Mouse (Mus musculus) liver, adult 2 months (tissue): ENCODE results near the gene Tgfbr1. TPM values are rescaled to one million over a fixed set of nuclear protein-coding genes. Genes with fewer than 3 reads are reported as not detected.

Source experiments
- DNase-seq: peaks from one replicate; pipeline ENCODE4 v3.0.0-alpha.2; 2011; ENCODE audit warnings: low read depth, low spot score; ENCODE audit errors: extremely low read depth
- H3K27ac ChIP-seq: fragments of 200-500 bp; replicated peaks from 2 replicates; pipeline ENCODE4 v1.5.1; 2012; ENCODE audit warnings: low read depth, mild to moderate bottlenecking, control low read depth, inconsistent platforms, low read length; ENCODE audit not compliant: insufficient read depth
- H3K27me3 ChIP-seq: fragments of 200-500 bp; 2 replicates; pipeline ENCODE4 v1.6.1; 2012; ENCODE audit warnings: mild to moderate bottlenecking, moderate library complexity, low read length, inconsistent platforms; ENCODE audit not compliant: control insufficient read depth, insufficient read depth
- H3K36me3 ChIP-seq: fragments of 200-500 bp; 2 replicates; pipeline ENCODE4 v1.6.1; 2012; ENCODE audit warnings: low read length, inconsistent platforms; ENCODE audit not compliant: control insufficient read depth, insufficient read depth
- H3K4me1 ChIP-seq: fragments of 200-500 bp; 2 replicates; pipeline ENCODE4 v1.6.1; 2011; ENCODE audit warnings: low read length; ENCODE audit not compliant: control insufficient read depth, insufficient read depth
- H3K4me3 ChIP-seq: fragments of 200-500 bp; 2 replicates; pipeline ENCODE4 v1.5.1; 2011; ENCODE audit warnings: low read depth, mild to moderate bottlenecking, control low read depth, low read length, moderate library complexity; ENCODE audit not compliant: insufficient read depth
- H3K79me2 ChIP-seq: fragments of 200-500 bp; 2 replicates; pipeline ENCODE4 v1.6.1; 2012; ENCODE audit warnings: inconsistent platforms, mild to moderate bottlenecking, low read length, moderate library complexity; ENCODE audit not compliant: control insufficient read depth, insufficient read depth
- H3K9ac ChIP-seq: fragments of 200-500 bp; 2 replicates; pipeline ENCODE4 v1.6.1; 2012; ENCODE audit warnings: low read depth, mild to moderate bottlenecking, control low read depth, inconsistent platforms, low read length
- CTCF ChIP-seq: fragments of 200-500 bp; IDR thresholded peaks from 2 replicates; pipeline ENCODE4 v1.5.1; 2011; ENCODE audit warnings: low read depth, low read length, control low read depth
- POLR2A ChIP-seq: fragments of 200-500 bp; IDR thresholded peaks from 2 replicates; pipeline ENCODE4 v1.6.1; 2011; ENCODE audit warnings: low read length, control low read depth; ENCODE audit not compliant: insufficient read depth; ENCODE audit errors: extremely low read depth
- whole genome bisulfite sequencing: fragments of 180-500 bp; shearing (Covaris S2); methylation state at CpG from one replicate; pipeline ENCODE4 v1.1.7; 2018; 5-methylcytosine and 5-hydroxymethylcytosine counted together
- polyA plus RNA-seq: library from polyadenylated mRNA; depleted of rRNA; stranded (reverse); fragments of >200 nt; gene quantifications from 2 replicates; pipeline ENCODE4 v1.2.3, GENCODE M21; 2012
- total RNA-seq: library from RNA; depleted of rRNA; stranded (reverse); fragments of >200 nt; gene quantifications from 2 replicates; pipeline ENCODE4 v1.2.3, GENCODE M21; 2014

Tgfbr1 gene
- total and polyA plus RNA-seq, 2 experiments = 3.9 to 15.4 TPM

DNA sequence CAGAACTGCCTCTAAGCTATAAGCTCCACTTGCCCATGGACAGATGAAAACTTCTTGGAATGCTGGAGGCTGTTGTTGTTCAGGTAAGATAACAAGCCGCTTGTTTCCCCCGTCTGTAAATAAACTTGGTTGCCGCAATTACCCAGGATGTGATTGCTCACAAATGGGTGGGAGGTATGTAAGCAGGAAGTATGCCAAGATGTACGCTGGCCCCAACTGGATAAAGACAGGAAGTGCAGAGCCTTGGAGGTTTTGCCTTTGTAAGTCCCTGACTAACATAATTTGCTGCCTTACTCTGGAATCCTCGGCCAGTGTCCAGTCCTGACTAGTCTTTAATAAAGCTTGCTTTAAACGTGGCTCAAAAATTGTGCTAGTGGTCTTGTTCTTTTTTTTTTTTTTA lies 77.5 kb downstream of the Tgfbr1 start:
- whole genome bisulfite sequencing = 61% methylated on average over 6 of the region's 6 CpGs
- Histone ChIP-seq H3K36me3 (no peaks in the 10 kb centered on the region), H3K4me1 (no peaks in the 10 kb centered on the region), H3K27me3 (no peaks in the 10 kb centered on the region), H3K27ac (no peak overlapping the region), H3K79me2 (no peaks in the 10 kb centered on the region), H3K9ac (no peak overlapping the region), H3K4me3 (no peak overlapping the region)
- no peak for DNase-seq
- TF ChIP-seq CTCF = no peak
- no peak for TF ChIP-seq POLR2A

DNA sequence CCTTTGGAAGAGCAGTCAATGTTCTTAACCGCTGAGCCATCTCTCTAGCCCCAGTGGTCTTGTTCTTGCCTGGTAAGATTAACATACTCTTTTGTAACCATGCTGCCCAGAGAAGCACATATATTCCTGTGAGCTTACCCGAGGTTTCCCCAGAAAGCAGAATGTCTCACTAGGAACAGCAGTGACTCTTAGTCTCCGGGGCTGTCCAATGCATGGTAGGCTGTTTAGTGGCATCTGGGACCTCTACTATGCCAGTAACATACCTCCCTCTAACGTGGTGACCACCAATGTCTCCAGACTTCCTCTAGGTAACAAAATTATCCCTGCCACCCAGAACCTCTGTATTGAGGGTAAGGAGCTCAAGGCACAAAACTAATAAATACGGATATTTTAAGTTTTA lies 78.1 kb downstream of the Tgfbr1 start:
- Histone ChIP-seq H3K27ac (no peak overlapping the region), H3K36me3 (no peaks in the 10 kb centered on the region), H3K4me1 (no peaks in the 10 kb centered on the region), H3K27me3 (no peaks in the 10 kb centered on the region), H3K79me2 (no peaks in the 10 kb centered on the region), H3K9ac (no peak overlapping the region), H3K4me3 (no peak overlapping the region)
- no peak for DNase-seq
- TF ChIP-seq CTCF (no peak), POLR2A (no peak)
- WGBS = 88% methylated on average over 5 of the region's 5 CpGs

DNA sequence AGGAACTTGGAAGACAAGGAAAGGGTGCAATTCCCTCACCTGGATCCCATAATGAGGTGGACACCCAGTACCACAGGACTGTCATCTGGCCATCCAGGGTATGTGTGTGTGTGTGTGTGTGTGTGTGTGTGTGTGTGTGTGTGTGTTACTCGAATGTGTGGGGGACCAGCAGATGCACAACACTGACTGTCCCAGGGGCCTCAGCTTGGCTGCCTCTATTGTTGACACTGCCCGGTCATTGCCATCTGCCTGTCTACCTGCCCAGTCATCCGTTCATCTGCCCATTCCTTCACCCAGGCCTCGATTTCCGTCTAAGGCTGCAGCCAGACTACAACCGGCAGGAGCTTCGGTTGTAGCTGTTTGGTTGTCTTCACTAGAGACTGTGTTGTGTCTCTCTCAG lies 79.7 kb downstream of the Tgfbr1 start:
- DNase-seq = no peak
- TF ChIP-seq CTCF (no peak), POLR2A (no peak)
- Histone ChIP-seq H3K9ac (no peak overlapping the region), H3K4me3 (no peak overlapping the region), H3K27me3 (no peaks in the 10 kb centered on the region), H3K36me3 (no peaks in the 10 kb centered on the region), H3K27ac (no peak overlapping the region), H3K4me1 (peaks cover 1% of the 10 kb centered on the region; the same call in 1 of the 2 replicates), H3K79me2 (no peaks in the 10 kb centered on the region)
- WGBS = 87% methylated on average over 7 of the region's 7 CpGs

DNA sequence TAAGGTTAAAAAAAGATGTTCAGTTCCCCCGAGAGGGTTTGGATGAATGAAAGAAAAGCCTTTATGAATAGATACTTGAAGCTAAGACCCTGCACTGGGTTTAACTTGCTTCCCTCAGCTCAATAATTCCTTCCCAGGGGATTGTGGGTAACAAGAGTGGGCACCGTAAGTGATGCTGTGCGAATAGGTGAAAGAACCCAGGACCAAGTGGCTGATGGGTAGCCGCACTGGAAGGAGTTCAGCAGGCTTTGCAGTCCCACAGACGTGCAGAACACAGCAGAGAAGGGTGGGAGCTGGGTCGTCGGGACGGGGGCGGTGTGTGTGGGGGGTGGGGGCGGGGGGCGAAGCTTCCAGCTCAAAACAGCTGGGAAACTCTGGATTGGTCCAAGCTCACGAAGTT lies 82.1 kb downstream of the Tgfbr1 start:
- no peak for TF ChIP-seq POLR2A
- no peak for TF ChIP-seq CTCF
- H3K79me2 ChIP-seq = no peaks in the 10 kb centered on the region
- no peak overlapping the region for H3K4me3 ChIP-seq
- H3K9ac ChIP-seq = no peak overlapping the region
- H3K27ac ChIP-seq = no peak overlapping the region
- 84% methylated on average over 12 of the region's 12 CpGs for whole genome bisulfite sequencing
- peaks cover 2% of the 10 kb centered on the region; the same call in 1 of the 2 replicates for H3K4me1 ChIP-seq
- no peaks in the 10 kb centered on the region for H3K27me3 ChIP-seq
- H3K36me3 ChIP-seq = no peaks in the 10 kb centered on the region
- DNase-seq = no peak

DNA sequence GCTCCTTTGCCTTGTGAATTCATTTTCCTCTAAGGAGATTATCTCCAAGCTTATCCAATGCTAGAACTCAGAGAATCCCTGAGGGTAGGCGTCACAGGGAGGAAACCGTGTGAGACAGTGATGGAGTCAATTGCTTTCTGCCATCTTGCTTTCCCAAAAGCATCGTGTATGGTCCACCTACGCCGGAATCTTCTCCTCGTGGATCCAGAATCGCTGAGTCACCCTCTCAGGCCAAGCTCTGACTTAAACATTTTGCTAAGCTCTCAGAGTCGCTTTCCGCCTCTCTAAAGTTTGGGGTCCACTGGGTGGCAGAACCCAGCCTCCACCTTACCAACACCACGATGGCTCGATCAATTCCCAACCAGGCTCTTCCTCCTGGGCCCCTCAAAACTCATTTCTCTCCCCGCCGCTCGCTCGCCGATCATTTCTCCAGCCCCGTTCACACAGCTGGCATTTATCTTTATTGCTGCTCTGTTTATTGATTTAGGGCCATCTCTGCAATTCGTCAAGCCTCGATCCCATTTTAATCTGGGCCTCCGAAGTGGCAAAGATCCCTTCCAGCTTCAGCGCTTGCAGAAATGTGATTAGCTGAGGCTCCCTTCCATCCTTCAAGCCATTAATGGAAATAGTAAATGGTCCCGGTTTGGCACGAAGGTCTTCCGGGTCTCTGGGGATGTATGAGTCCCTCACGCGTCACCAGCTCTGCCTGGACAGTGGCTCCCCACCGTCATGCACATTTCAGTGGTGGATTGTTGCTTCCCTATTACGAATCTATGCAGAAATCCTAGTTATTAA lies 82.7 kb downstream of the Tgfbr1 start:
- no peaks in the 10 kb centered on the region for H3K27me3 ChIP-seq
- no peak overlapping the region for H3K4me3 ChIP-seq
- peaks cover 2% of the 10 kb centered on the region; the same call in 1 of the 2 replicates for H3K4me1 ChIP-seq
- 73% methylated on average over 28 of the region's 28 CpGs for WGBS
- TF ChIP-seq POLR2A (no peak), CTCF (no peak)
- H3K9ac ChIP-seq = no peak overlapping the region
- no peak for DNase-seq
- H3K27ac ChIP-seq = no peak overlapping the region
- no peaks in the 10 kb centered on the region for H3K36me3 ChIP-seq
- H3K79me2 ChIP-seq = no peaks in the 10 kb centered on the region
